Mouse (Mus musculus) heart, postnatal 14 days (tissue): ENCODE results near the gene Napsa. TPM values are rescaled to one million over a fixed set of nuclear protein-coding genes. Genes with fewer than 3 reads are reported as not detected.

Experiments used
- DNase-seq, 2 experiments: peaks; one replicate each; pipeline ENCODE4 v3.0.0; 2021 to 2022
- intact Hi-C: fragments of 180-260 bp; cut with DNase I; formaldehyde crosslinking; loops from one replicate; pipeline ENCODE4 v1.15.1; 2025
- total RNA-seq, 2 experiments: library from RNA; stranded (reverse); gene quantifications; 2 replicates each; pipeline ENCODE4 v1.2.3; 2021

The Napsa gene
- total RNA-seq, 2 experiments from 2014 or later = 0.46 to 0.60 TPM

- intact Hi-C loops = no loop called here
- DNase-seq = no peak
These were observed 34.7 kb upstream of the Napsa start for GRCm38 (mm10) chr7:44537496-44537895.

GRCm38 (mm10) chr7:44538756-44539624, 33.2 kb upstream of the Napsa start:
- intact Hi-C loops = no loop called here
- no peak for DNase-seq

GRCm38 (mm10) chr7:44542555-44542954, 29.6 kb upstream of the Napsa start:
- DNase-seq = no peak
- intact Hi-C loops = no loop called here

- no peak for DNase-seq
These were observed 29.1 kb upstream of the Napsa start for GRCm38 (mm10) chr7:44543071-44543470.

GRCm38 (mm10) chr7:44546274-44546673, 25.9 kb upstream of the Napsa start:
- DNase-seq = no peak
- intact Hi-C loops = no loop called here

More at GRCm38 (mm10) chr7:44543071-44543470, 29.1 kb upstream of the Napsa start:
- intact Hi-C loops = no loop called here

- intact Hi-C loops = no loop called here
- DNase-seq = no peak
These were observed 25.1 kb upstream of the Napsa start for GRCm38 (mm10) chr7:44547041-44547440.

- intact Hi-C loops = loop anchor here (1.0 kb wide), 1 partner anchor 22 kb away; no protein-coding TSS in a partner anchor
- no peak for DNase-seq
These were observed 24.5 kb upstream of the Napsa start for GRCm38 (mm10) chr7:44547725-44548124.

DNA sequence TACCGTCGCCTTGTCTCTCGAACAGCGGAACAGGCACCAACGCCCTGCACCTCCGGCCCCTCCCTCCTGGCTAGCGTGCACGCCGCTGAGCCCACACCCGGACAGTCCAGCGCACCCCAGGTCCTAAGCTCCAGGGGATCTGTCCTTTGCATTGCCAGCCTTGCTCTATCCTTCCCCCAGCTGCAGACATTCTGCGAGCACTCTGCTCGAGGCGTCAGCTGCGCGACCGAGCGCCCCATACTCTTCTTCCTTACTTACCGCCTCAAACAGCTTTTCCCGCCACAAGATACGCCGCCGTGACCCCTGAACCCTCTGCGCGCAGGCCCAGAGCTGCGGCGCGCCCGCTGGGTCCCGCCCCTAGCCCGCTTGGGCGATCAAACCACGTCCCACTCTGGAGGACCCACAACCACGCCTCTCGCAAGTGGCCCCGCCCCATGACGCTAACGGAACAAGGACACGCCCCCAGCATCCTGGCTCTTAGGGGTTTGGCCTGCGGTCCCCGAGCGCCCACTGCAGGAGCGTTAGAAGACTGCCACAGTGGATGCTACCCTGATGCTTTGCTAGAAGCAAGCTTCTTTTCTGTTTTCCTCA, 23.6 kb upstream of the Napsa start, which contains the start of gene Pold1:
Gene Pold1 (minus strand): TSS at position 353 of the 591 bp plus-strand sequence.
- DNase-seq = peak; percentile 99 to 100
- intact Hi-C loops = loop anchor here (1.0 kb wide), 1 partner anchor 23 kb away; no protein-coding TSS in a partner anchor

DNA sequence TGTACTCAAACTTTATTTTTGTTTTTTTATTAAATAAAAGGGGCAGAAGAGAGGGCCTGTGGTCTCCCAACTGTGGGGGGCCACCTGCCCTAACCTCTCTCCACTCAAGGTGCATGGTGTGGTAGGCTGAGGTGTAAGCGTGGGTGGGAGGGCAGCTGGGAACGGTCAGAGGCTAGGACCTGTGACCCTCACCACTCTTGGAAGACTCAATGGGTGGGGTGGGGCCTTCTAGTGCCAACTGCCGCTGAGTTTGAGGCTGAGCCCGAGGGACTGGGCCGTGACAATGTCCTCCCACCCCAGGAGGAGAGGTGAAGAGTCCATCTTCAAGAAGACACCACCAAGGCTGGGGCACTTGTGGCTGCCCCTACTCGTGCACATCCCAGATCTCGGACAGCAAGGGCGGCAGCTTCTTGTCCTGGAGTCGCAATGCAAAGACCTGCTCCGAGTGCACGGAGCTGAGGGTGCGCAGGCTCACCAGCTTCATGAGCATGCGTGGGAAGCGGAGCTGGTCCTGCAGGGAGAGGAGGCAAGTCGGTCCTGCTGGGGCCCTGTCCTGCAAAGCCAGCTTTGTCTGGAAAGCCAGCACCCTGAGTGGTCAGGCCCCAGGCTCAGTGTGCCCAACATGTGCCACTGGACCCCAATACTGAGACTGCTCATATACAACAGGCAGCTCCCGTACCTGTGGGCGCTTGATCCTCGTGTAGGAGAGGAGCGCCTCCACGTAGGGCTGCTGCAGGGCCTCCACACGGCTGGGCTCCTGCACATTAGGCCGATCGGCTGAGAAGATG, 22.4 kb upstream of the Napsa start:
- no peak for DNase-seq
- intact Hi-C loops = loop anchor here (10.0 kb wide), 2 partner anchors 175 to 285 kb away; partner anchors contain the start of gene Gm15517

GRCm38 (mm10) chr7:44550409-44550678, 21.8 kb upstream of the Napsa start:
- intact Hi-C loops = loop anchor here (10.0 kb wide), 2 partner anchors 176 to 286 kb away; partner anchors contain the start of gene Gm15517
- no peak for DNase-seq

GRCm38 (mm10) chr7:44551301-44551700, 20.9 kb upstream of the Napsa start:
- intact Hi-C loops = loop anchor here (10.0 kb wide), 2 partner anchors 176 to 286 kb away; partner anchors contain the start of gene Gm15517
- DNase-seq = no peak

DNA sequence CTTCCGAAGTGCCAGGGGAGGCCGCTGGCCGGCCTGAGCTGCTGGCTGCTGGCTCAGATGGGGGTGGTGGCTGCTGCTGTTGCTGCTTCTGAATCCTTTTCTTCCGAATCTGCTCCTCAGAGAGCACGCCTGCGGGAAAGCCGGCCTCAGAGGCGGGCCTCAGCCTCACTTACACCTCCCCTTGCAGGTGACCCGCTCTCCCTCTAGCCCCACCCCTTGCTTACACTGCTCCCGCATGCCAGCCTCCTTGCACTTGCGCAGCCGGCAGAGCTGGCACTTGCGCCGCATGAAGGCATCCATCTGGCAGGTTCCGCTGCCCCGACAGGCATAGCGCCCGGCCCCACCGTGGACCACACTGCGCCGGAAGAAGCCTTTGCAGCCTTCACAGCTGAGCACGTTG, 20.4 kb upstream of the Napsa start:
- intact Hi-C loops = loop anchor here (10.0 kb wide), 2 partner anchors 177 to 287 kb away; partner anchors contain the start of gene Gm15517

GRCm38 (mm10) chr7:44552141-44552908, 19.9 kb upstream of the Napsa start:
- intact Hi-C loops = loop anchor here (10.0 kb wide), 2 partner anchors 178 to 288 kb away; partner anchors contain the start of gene Gm15517
- no peak for DNase-seq

More for the DNA sequence above, 20.4 kb upstream of the Napsa start:
- DNase-seq = no peak

DNA sequence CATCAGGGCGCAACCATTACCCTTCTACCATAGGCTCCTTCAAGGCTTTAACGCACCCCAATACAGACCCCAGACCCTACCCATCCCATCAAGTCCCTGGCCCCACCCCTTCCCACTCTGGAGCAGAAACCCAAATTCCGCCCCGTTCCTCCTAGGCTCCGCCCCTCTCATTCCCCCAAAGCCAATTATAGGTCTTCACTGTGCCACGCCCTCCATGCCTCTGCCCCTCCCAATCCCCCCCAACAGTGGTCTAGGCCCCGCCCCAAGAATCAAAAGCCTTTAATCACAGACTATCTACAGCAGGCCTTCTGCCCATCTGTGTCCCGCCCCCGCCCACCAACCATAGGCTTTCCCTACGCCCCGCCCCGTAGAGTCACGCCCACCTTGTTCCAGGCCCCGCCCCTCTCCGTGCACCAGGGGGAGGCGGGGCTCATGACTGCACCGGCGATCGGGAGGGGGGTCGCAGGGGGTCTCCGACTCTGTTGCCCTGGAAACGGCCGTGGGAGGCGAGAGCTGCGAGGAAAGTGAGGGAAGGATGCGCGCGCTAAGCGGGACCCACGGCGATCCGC, 18.9 kb upstream of the Napsa start:
- DNase-seq = peak; percentile 68 to 84
- intact Hi-C loops = loop anchor here (10.0 kb wide), 2 partner anchors 178 to 288 kb away; partner anchors contain the start of gene Gm15517

DNA sequence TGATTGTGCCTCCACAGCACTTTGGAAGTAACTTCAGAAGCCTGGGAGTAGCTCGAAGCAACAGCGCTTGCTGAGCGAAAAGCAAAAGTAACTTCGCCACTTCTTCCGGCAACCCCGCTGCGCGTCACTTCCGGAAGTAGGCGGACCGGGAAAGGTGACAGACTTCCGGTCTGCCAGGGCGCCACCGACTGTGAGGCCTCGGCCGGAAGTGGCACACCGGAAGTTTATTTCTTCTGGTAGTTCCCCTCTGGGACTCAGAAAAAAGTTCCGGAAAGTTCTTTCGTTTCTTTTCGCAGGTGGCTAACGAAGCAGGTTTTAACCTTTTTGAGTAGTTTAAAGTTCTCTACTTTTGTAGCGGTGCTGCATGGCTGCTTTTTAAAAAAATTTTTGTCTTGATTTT, 18.4 kb upstream of the Napsa start, which contains the start of gene Nr1h2:
Gene Nr1h2 (minus strand): TSS at position 126 of the 400 bp plus-strand sequence.
- intact Hi-C loops = loop anchor here (10.0 kb wide), 2 partner anchors 179 to 289 kb away; partner anchors contain the start of gene Gm15517
- peak; percentile 96 to 98 for DNase-seq

DNA sequence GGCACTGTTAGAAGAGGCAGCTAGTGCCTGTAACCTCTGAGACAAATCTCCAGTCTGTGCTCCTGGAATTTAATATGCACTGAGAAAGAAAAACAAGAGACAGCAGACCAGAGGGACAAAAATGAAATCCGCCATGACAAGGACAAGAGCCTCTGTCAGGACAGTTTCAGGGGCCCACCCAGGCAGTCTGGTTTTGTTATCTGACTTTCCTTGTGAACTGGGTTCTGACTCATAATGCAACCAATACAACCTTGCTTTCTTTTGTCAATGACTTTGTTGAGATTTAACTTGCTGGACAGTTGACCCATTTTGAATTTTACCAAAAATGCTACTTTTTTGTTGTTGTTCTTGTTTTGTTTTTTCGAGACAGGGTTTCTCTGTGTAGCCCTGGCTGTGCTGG, 14.6 kb upstream of the Napsa start:
- intact Hi-C loops = loop anchor here (10.0 kb wide), 2 partner anchors 183 to 293 kb away; partner anchors contain the start of gene Gm15517
- no peak for DNase-seq

DNA sequence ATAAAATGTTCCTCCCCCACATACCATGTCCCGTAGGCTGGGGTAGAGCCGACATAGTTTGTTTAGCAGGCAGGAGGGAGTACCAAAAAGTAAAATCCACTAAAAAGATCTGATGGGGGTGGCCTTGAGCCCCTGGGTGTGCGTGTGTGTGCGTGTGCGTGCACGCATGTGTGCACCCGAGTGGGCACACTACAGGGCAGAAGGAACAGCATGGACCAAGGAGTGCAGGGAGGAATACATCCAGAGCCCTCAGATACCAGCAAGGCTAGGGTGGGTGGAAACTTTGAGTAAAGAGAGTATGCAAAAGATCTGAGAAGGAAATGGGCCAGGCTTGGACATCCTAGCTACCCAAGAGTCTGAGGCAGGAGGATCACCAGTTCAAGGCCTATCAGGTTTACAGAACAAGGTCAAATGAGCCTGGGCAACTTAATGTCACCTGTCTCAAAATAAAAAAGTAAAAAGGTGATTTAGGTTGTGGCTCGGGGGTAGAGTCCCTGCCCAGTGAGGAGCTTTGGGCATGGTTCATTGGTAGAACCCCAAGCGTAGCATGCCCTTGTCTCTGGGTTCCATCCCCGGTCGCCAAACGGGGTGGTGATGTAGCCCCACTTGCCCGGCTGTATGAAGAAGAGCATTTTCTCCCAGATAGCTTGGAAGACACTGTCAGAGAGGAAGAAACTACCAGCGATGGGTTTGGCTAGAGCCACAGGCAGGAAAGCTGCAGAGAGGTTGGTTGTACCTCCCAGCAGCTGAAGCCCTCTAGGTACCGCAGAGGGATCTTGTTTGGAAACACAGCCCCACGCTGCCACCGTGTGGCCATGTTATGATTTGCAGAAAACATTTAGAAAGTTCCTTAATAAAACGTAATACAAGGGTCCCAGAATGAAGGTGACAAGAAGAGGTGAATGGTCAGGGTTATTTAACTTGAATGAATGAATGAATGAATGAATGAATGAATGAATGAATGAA, 11.5 kb upstream of the Napsa start:
- intact Hi-C loops = loop anchor here (2.0 kb wide), 3 partner anchors 30 to 56 kb away; partner anchors contain the start of gene Kcnc3
- DNase-seq = peak; percentile 80 to 84

- intact Hi-C loops = no loop called here
- no peak for DNase-seq
These were observed 8.9 kb upstream of the Napsa start for GRCm38 (mm10) chr7:44563284-44563683.
